Mouse (Mus musculus) activated CD4-positive, CD25-positive, alpha-beta regulatory T cell (primary cell): Measurements from ENCODE around the gene Ttc32. TPM values are rescaled to one million over a fixed set of nuclear protein-coding genes. Genes with fewer than 3 reads are reported as not detected.

ENCODE experiments used
- polyA plus RNA-seq, 2 experiments: library from polyadenylated mRNA; unstranded; fragments of 100-300 nt; shearing (Covaris generic); gene quantifications; one replicate each; pipeline ENCODE4 v1.2.1; 2017

The Ttc32 gene
- 10 to 100 TPM; 10.7 to 11.9 TPM for polyA plus RNA-seq

GRCm38 (mm10) chr12:9029888-9030723, at the start of gene Ttc32:
Ttc32 (plus strand) TSS chr12:9029997.

Other genes with a start within 250 kb of the Ttc32 start
- gene Laptm4a, start 108.3 kb upstream of the Ttc32 start, polyA plus RNA-seq = 100 to 1,000 TPM; 130 to 145 TPM
- gene Matn3, start 82.1 kb upstream of the Ttc32 start, polyA plus RNA-seq = under 1 TPM in 1 of 2 experiments, not detected in 1; 0.07 TPM
- gene Wdr35, start 56.1 kb upstream of the Ttc32 start, polyA plus RNA-seq = 1 to 10 TPM; 1.2 to 3.2 TPM